In the genomic region with DNA sequence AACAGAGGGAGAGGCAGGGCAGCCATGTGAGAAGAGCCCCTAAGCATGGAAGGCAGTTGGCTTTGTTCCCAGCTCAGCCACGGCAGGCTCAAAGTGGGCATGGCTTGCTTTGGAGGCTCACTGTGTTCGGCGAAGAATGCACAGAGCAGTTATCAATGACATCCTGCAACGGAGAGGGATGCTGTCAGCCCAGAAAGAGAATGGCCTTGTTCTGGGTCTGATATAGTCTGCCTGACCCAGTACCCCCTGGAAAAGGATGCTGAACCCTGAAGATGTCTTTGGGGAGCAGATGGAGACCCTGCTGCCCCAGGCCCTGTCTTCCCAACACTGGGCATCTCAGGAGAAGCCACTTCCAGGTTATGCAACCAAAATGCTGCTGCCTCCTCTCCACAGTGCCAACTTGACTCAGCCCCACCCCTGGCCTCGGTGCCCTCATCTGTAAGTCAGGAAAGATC, we compare ENCODE assay signal across 10 mouse cellular contexts.
A peak's percentile ranks its signal among the peaks of the same experiment; 100 is the strongest.
DNase-seq lines count a peak whose midpoint lies in the region; ATAC-seq lines count a peak whose summit lies in the region.
"Had no signal": no experiment of that assay in that cellular context is flagged by ENCODE, and none has a peak within 500 bp of the region (broad histone marks: within the 10 kb centered on the region; RNA-seq: fewer than 3 reads in every experiment).

No protein-coding gene starts in this region.

- H3K4me3 ChIP-seq in brown adipose tissue, adult 24 weeks (ENCODE audit: insufficient read depth, low read depth, low read length) = no peak overlapping the region
- no peak overlapping the region for H3K4me3 ChIP-seq in embryonic facial prominence, embryonic 15.5 days (replicated peaks)
- H3K4me3 ChIP-seq in intestine, embryonic 16.5 days (ENCODE audit: low read length) = no peak overlapping the region
- H3K4me3 ChIP-seq: limb, embryonic 13.5 days had no signal

- no peaks in the 10 kb centered on the region for H3K27me3 ChIP-seq in embryonic facial prominence, embryonic 15.5 days
- no peaks in the 10 kb centered on the region for H3K27me3 ChIP-seq in intestine, embryonic 16.5 days (replicated peaks; ENCODE audit: control insufficient read depth, insufficient read depth, low read length)
- H3K27me3 ChIP-seq: limb, embryonic 13.5 days had no signal

- no peaks in the 10 kb centered on the region for H3K9me3 ChIP-seq in embryonic facial prominence, embryonic 15.5 days (replicated peaks)
- H3K9me3 ChIP-seq in intestine, embryonic 16.5 days (ENCODE audit: control insufficient read depth, low read length) = no peaks in the 10 kb centered on the region
- H3K9me3 ChIP-seq: limb, embryonic 13.5 days had no signal

- DNase-seq in kidney, postnatal 10 days = peak; percentile 25
- no peak for DNase-seq in kidney, adult 8-10 months
- no peak for DNase-seq in urinary bladder, postnatal 36 days (ENCODE audit: low spot score in 2 of 2)
- no peak for DNase-seq in embryo, embryonic 10.5 days (ENCODE audit: low spot score)
- no peak for DNase-seq in urinary bladder, adult 18-20 months (ENCODE audit: low spot score in 2 of 2)

- H3K27ac ChIP-seq in brown adipose tissue, adult 24 weeks (replicated peaks; ENCODE audit: low read depth, low read length) = peak overlapping the region; percentile 26; the same call in 1 of the 2 replicates
- peak overlapping the region; percentile 51; the same call in 1 of the 2 replicates for H3K27ac ChIP-seq in embryonic facial prominence, embryonic 15.5 days (replicated peaks)
- H3K27ac ChIP-seq in intestine, embryonic 16.5 days (ENCODE audit: low read length) = peak overlapping the region; percentile 85
- H3K27ac ChIP-seq: limb, embryonic 13.5 days had no signal

- H3K36me3 ChIP-seq in embryonic facial prominence, embryonic 15.5 days = no peaks in the 10 kb centered on the region
- H3K36me3 ChIP-seq in intestine, embryonic 16.5 days (ENCODE audit: control insufficient read depth, insufficient read depth, low read length) = no peaks in the 10 kb centered on the region
- H3K36me3 ChIP-seq: G1E; limb, embryonic 13.5 days had no signal

- peaks cover 12% of the 10 kb centered on the region for H3K4me1 ChIP-seq in brown adipose tissue, adult 24 weeks (ENCODE audit: control insufficient read depth, insufficient read depth, insufficient read length, low read length)
- H3K4me1 ChIP-seq in embryonic facial prominence, embryonic 15.5 days = peaks cover 18% of the 10 kb centered on the region
- H3K4me1 ChIP-seq in intestine, embryonic 16.5 days (ENCODE audit: control insufficient read depth, insufficient read depth, low read length) = peaks cover 38% of the 10 kb centered on the region

- no peak overlapping the region for H3K9ac ChIP-seq in embryonic facial prominence, embryonic 15.5 days
- H3K9ac ChIP-seq in intestine, embryonic 16.5 days (ENCODE audit: low read depth, low read length) = 0 out of 2 replicates have a peak overlapping the region, but pooled peaks have one; percentile 40

- 25% methylated on average over 5 of the region's 5 CpGs for WGBS in embryonic facial prominence, embryonic 15.5 days
- WGBS in intestine, embryonic 16.5 days = 37% methylated on average over 5 of the region's 5 CpGs

- no peak overlapping the region for H3K4me2 ChIP-seq in embryonic facial prominence, embryonic 15.5 days (replicated peaks)
- H3K4me2 ChIP-seq in intestine, embryonic 16.5 days (ENCODE audit: low read depth, low read length) = no peak overlapping the region
- H3K4me2 ChIP-seq: limb, embryonic 13.5 days had no signal

- ATAC-seq in embryonic facial prominence, embryonic 15.5 days (ENCODE audit: insufficient number of reproducible peaks, low FRiP score, low TSS enrichment, low read depth) = no peak
- no peak for ATAC-seq in intestine, embryonic 16.5 days

Comparison
In these comparisons a context has a peak if more than half of its experiments do, and no peak if none do; other contexts are left out.
1. H3K27ac ChIP-seq: peak in every context shown above with its lines; median percentile 85 in intestine, embryonic 16.5 days; 51 in embryonic facial prominence, embryonic 15.5 days; 26 in brown adipose tissue, adult 24 weeks.